Mouse (Mus musculus): Measurements from ENCODE around the gene Cd300c. TPM values are rescaled to one million over a fixed set of nuclear protein-coding genes. Genes with fewer than 3 reads are reported as not detected.

Gene Cd300c
- total RNA-seq, 2 experiments from 2014 or later = not detected

Other genes with a start within 250 kb of the Cd300c start
- 1 to 10 TPM in 1 of 2 experiments, under 1 TPM in 1; 0.62 to 1.4 TPM for gene Dnaic2, start 241.7 kb downstream of the Cd300c start, total RNA-seq (2021)
- 1 to 10 TPM; 4.8 to 5.3 TPM for gene Kif19a, start 203.8 kb downstream of the Cd300c start, total RNA-seq (2021)
- gene Btbd17, start 173.2 kb downstream of the Cd300c start, total RNA-seq (2021) = 10 to 100 TPM; 35.6 to 39.8 TPM
- not detected for gene Gpr142, start 170.2 kb downstream of the Cd300c start, total RNA-seq (2021)
- gene Gprc5c, start 118.0 kb downstream of the Cd300c start, total RNA-seq (2021) = 1 to 10 TPM; 4.2 to 6.4 TPM
- under 1 TPM; 0.37 to 0.55 TPM for gene Cd300a, start 79.1 kb downstream of the Cd300c start, total RNA-seq (2021)
- gene Cd300lb, start 34.8 kb downstream of the Cd300c start, total RNA-seq (2021) = not detected
- gene Cd300ld, start 20.8 kb upstream of the Cd300c start, total RNA-seq (2021) = not detected
- 1 to 10 TPM; 2.8 to 3.0 TPM for gene Cd300c2, start 32.7 kb upstream of the Cd300c start, total RNA-seq (2021)
- gene Cd300ld2, start 47.0 kb upstream of the Cd300c start, total RNA-seq (2021) = not detected
- under 1 TPM in 1 of 2 experiments, not detected in 1; 0.55 TPM for gene Cd300ld4, start 57.9 kb upstream of the Cd300c start, total RNA-seq (2021)
- under 1 TPM; 0.55 to 0.60 TPM for gene Cd300ld5, start 68.6 kb upstream of the Cd300c start, total RNA-seq (2021)
- gene Cd300ld3, start 79.3 kb upstream of the Cd300c start, total RNA-seq (2021) = under 1 TPM in 1 of 2 experiments, not detected in 1; 0.60 TPM
- gene Cd300e, start 93.0 kb upstream of the Cd300c start, total RNA-seq (2021) = not detected
- gene Rab37, start 122.3 kb upstream of the Cd300c start, total RNA-seq (2021) = under 1 TPM; 0.76 to 0.99 TPM
- under 1 TPM; 0.16 to 0.41 TPM for gene Cd300lf, start 164.8 kb upstream of the Cd300c start, total RNA-seq (2021)
- gene Slc9a3r1, start 194.2 kb upstream of the Cd300c start, total RNA-seq (2021) = 10 to 100 TPM; 79.2 to 86.5 TPM
- 10 to 100 TPM; 15.8 to 18.2 TPM for gene Tmem104, start 218.3 kb upstream of the Cd300c start, total RNA-seq (2021)
- 10 to 100 TPM; 20.1 to 22.3 TPM for gene Nat9, start 218.7 kb upstream of the Cd300c start, total RNA-seq (2021)